Mouse (Mus musculus) brown adipose tissue, adult 24 weeks (tissue): ENCODE results near the gene Rragd. TPM values are rescaled to one million over a fixed set of nuclear protein-coding genes. Genes with fewer than 3 reads are reported as not detected.

Experiments used
- H3K27ac ChIP-seq: fragments of 200-500 bp; replicated peaks from 2 replicates; pipeline ENCODE4 v1.5.1; 2012; ENCODE audit warnings: low read depth, mild to moderate bottlenecking, low read length
- H3K4me1 ChIP-seq: fragments of 200-500 bp; 2 replicates; pipeline ENCODE4 v1.6.1; 2012; ENCODE audit warnings: low read length, mixed read lengths; ENCODE audit not compliant: control insufficient read depth, insufficient read depth, insufficient read length
- H3K4me3 ChIP-seq: fragments of 200-500 bp; 2 replicates; pipeline ENCODE4 v1.5.1; 2012; ENCODE audit warnings: low read depth, mild to moderate bottlenecking, low read length, moderate library complexity; ENCODE audit not compliant: insufficient read depth
- polyA plus RNA-seq: library from polyadenylated mRNA; stranded (reverse); fragments of >200 nt; gene quantifications from 2 replicates; pipeline ENCODE4 v1.2.4, GENCODE M21; 2012; ENCODE audit not compliant: missing spikeins, insufficient read depth, insufficient read length

Gene Rragd
- polyA plus RNA-seq, 1 experiment = 1.4 TPM

- no peak overlapping the region for H3K4me3 ChIP-seq
- H3K4me1 ChIP-seq = no peaks in the 10 kb centered on the region
- no peak overlapping the region for H3K27ac ChIP-seq
Measured at GRCm38 (mm10) chr4:33006844-33007243, 24.0 kb downstream of the Rragd start.

DNA sequence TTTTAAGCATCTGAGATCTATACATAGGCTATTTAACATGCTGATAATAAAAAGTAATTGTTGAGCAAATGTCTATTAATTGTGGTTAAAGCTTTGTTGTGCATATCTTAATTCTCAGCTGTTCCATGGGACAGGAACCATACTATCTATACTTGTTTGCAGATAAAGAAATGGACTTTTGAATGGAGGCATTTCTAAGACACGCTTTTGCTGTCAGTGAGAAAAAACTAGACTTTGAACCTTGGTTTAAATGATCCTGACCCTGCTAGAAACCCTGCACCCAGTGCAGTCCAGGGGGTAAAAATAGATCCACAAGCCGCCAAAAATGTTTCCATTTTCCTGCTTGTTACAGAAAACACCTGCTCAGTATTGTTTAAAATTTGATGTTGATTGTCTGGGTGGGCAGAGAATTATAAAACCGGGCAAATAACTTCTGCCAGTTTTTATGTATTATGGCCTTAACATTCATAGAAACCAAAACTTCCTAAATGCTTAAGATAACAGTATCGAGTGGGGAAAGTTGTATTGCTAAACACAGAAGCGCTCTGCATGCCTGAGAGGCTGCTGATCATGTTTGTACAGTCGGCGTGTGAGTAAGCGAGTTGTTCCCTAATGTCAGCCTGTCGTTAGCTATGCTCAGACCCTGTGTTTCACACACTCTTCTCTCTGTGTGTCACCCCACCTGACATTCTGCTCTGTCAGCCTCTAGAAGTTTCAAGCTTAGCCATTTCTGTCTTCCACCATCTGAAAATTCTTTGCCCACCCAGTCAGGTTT, 24.8 kb downstream of the Rragd start:
- Histone ChIP-seq H3K4me3 (no peak overlapping the region), H3K27ac (no peak overlapping the region), H3K4me1 (no peaks in the 10 kb centered on the region)

- no peaks in the 10 kb centered on the region for H3K4me1 ChIP-seq
- no peak overlapping the region for H3K4me3 ChIP-seq
- H3K27ac ChIP-seq = no peak overlapping the region
Measured at GRCm38 (mm10) chr4:33010078-33010477, 27.2 kb downstream of the Rragd start.

- no peaks in the 10 kb centered on the region for H3K4me1 ChIP-seq
- H3K4me3 ChIP-seq = no peak overlapping the region
- no peak overlapping the region for H3K27ac ChIP-seq
Measured at GRCm38 (mm10) chr4:33012484-33012883, 29.6 kb downstream of the Rragd start.

GRCm38 (mm10) chr4:33018361-33018999, 35.6 kb downstream of the Rragd start:
- Histone ChIP-seq H3K27ac (no peak overlapping the region), H3K4me1 (no peaks in the 10 kb centered on the region), H3K4me3 (no peak overlapping the region)

- Histone ChIP-seq H3K4me3 (no peak overlapping the region), H3K27ac (no peak overlapping the region), H3K4me1 (no peaks in the 10 kb centered on the region)
Measured at GRCm38 (mm10) chr4:33024420-33024819, 41.6 kb downstream of the Rragd start.

- Histone ChIP-seq H3K4me3 (no peak overlapping the region), H3K4me1 (peaks cover 4% of the 10 kb centered on the region), H3K27ac (no peak overlapping the region)
Measured at GRCm38 (mm10) chr4:33029104-33029503, 46.3 kb downstream of the Rragd start.

GRCm38 (mm10) chr4:33030264-33031194, 47.7 kb downstream of the Rragd start:
- H3K4me3 ChIP-seq = peak overlapping the region; percentile 97
- peak overlapping the region; percentile 79 for H3K27ac ChIP-seq
- peaks cover 4% of the 10 kb centered on the region for H3K4me1 ChIP-seq

DNA sequence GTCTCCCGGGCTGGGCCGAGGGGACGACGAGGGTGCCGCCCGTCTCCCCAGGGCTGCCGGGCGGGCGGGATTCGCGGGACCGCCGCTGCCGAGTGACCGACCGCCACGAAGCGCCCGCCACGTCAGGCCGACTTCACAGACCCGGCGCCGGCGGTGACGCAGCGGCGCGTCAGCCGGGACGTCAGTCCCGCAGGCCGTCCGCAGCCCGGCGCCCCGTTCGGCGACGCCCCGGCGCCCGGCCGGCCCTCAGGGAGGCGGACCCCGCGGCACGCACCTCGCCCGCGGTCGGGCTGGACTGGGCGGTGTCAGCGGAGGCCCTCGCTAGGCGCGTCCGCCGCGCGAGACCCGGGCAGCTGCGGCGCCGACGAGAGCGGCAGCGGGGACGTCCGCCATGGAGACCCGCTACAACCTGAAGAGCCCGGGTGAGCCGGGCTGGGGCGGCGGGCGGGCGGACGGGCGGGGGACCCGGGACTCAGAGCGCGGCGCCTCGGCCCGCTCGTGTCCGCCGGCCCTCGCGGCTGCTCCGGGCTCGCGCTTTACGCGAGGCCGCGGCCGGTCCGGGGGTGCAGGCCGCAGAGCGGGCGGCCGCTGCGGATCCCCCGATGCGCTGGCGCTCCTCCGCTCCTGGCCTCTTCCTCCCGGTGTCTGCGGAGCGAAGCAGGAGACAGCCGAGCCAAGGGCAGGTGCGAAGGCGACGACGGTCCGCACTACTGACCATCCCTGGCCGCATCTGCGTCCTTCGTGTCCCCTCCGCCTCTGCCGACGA, 48.5 kb downstream of the Rragd start, which contains the start of gene Ube2j1:
Gene Ube2j1, plus strand, starts transcription at position 222 of the 766 bp plus-strand sequence.
- Histone ChIP-seq H3K27ac (peak within 1 kb of the TSS; percentile 79), H3K4me3 (peak within 1 kb of the TSS; percentile 97)

DNA sequence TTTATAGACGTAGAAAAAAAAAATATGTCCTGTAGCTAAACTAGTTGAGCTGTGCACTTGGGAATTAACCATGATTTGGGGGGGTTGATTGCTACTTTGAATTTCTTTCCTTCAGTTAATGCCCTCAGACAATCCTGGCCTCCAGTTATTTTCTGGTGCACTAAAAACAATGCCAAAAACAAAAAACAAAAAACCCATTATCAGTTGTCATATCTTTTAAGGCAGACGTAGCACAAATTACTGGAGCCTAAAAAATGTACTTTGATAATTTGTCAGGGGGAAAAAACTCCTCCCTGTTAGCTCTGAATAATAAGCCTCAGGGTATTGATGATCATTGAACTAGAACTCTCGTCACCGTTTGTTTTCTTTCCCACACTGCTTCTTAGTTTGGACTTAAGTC, 49.2 kb downstream of the Rragd start:
- H3K27ac ChIP-seq = peak overlapping the region; percentile 70
- H3K4me3 ChIP-seq = peak overlapping the region; percentile 97
- peaks cover 4% of the 10 kb centered on the region for H3K4me1 ChIP-seq

More for the DNA sequence above, 48.5 kb downstream of the Rragd start, which contains the start of gene Ube2j1:
- H3K4me1 ChIP-seq = peaks cover 4% of the 10 kb centered on the region

DNA sequence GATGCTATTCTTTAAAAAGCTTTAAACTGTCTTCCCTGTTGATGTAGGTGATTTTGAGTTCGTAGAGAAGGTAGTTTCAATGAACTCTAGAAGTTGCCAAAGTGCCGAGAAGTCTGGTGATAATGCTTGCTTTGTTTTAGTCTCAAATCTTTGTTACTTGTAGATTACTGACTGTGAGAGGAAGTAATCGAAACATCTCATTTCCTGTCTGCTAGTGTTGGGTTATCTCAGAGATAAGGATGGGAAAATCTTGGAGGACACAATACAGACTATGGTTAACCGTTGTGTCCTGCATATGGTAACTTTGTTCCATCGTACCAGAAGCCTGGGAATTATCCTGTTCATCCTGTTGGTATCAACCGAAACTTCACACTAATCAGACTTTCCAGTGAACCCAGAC, 50.7 kb downstream of the Rragd start:
- Histone ChIP-seq H3K27ac (no peak overlapping the region), H3K4me3 (no peak overlapping the region), H3K4me1 (peaks cover 4% of the 10 kb centered on the region)

- Histone ChIP-seq H3K4me1 (no peaks in the 10 kb centered on the region), H3K27ac (no peak overlapping the region), H3K4me3 (no peak overlapping the region)
Measured at GRCm38 (mm10) chr4:33039826-33040225, 57.0 kb downstream of the Rragd start.

DNA sequence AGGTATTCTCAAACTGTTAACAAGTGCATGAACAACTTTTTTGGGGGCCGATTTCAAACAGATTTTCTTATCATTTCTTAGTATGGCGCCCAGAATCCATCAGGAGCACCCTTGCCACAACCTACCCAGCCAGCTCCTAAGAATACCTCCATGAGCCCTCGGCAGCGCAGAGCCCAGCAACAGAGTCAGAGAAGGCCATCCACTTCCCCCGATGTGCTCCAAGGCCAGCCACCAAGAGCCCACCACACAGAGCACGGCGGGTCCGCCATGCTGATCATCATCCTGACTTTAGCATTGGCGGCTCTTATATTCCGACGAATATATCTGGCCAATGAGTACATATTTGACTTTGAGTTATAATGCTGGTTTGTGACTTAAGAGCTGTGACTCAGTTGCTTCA, 66.8 kb downstream of the Rragd start:
- H3K4me3 ChIP-seq = no peak overlapping the region
- no peak overlapping the region for H3K27ac ChIP-seq
- no peaks in the 10 kb centered on the region for H3K4me1 ChIP-seq

GRCm38 (mm10) chr4:33052055-33052454, 69.2 kb downstream of the Rragd start:
- H3K4me3 ChIP-seq = no peak overlapping the region
- H3K4me1 ChIP-seq = 0 out of 2 replicates have a peak, but pooled peaks cover under 1% of the 10 kb centered on the region
- H3K27ac ChIP-seq = no peak overlapping the region
